Mouse (Mus musculus): ENCODE results near the gene Lin28b. TPM values are rescaled to one million over a fixed set of nuclear protein-coding genes. Genes with fewer than 3 reads are reported as not detected.
"Not testable (repeated sequence)": the region's sequence is repeated elsewhere in the genome, so short reads cannot be mapped to it uniquely, and the experiment has no call there.

The Lin28b gene
- polyA plus RNA-seq, 1 experiment from 2014 or later: 1.2 TPM

GRCm38 (mm10) chr10:45378269-45378668 is 107.9 kb downstream of the Lin28b start:
- no peak overlapping the region for H3K4me3 ChIP-seq (replicated peaks; ENCODE audit: low read length)
- H3K36me3 ChIP-seq (ENCODE audit: control insufficient read depth, insufficient read depth, low read length): no peaks in the 10 kb centered on the region
- no peaks in the 10 kb centered on the region for H3K4me1 ChIP-seq (ENCODE audit: control insufficient read depth, insufficient read depth, low read length)
- no peak overlapping the region for H3K4me2 ChIP-seq (ENCODE audit: low read depth, low read length)
- no peaks in the 10 kb centered on the region for H3K27me3 ChIP-seq (ENCODE audit: control insufficient read depth, insufficient read depth, low read length)
- no peaks in the 10 kb centered on the region for H3K9me3 ChIP-seq (replicated peaks; ENCODE audit: control insufficient read depth, low read length)
- ATAC-seq (ENCODE audit: insufficient read depth, low FRiP score): no peak
- no peak overlapping the region for H3K9ac ChIP-seq (ENCODE audit: low read length)
- WGBS: 82% methylated on average over 3 of the region's 3 CpGs
- H3K27ac ChIP-seq (ENCODE audit: low read length): no peak overlapping the region

DNA sequence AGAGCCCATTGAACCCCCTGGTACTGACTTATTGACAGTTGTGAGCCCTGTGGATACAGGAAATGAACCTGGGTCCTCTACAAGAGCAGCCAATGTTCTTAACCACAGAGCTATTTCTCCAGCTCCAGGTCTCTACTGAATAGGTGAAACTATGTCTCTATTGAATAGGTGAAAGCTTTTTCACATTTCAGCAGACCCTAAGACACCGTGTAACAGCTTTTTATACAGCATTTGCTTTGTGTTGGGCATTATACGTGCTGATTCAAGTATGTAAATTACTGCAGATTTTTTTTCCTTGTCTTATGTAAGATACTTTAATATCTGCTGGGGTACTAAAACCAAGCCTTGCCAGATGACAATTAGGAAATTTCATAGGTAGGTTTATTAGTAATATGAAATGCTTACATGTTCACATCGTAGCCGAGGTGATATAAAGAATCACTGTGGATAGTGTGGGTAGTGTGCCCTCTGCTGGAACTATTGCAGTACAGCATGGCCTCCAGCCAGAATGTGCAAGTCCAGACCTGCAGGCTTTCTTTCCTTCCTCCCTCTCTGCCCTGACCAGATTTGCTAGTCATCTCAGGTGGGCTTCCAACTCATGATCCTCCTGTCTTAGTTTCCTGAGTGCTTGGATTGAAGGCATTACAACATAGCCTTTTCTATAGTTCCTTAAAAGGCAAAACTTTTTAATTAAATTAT is 113.1 kb downstream of the Lin28b start:
- no peaks in the 10 kb centered on the region for H3K9me3 ChIP-seq (replicated peaks; ENCODE audit: control insufficient read depth, low read length)
- H3K4me1 ChIP-seq (ENCODE audit: control insufficient read depth, insufficient read depth, low read length): no peaks in the 10 kb centered on the region
- ATAC-seq (ENCODE audit: insufficient read depth, low FRiP score): peak; percentile 13; the same call in 1 of the 2 replicates
- WGBS: 47% methylated on average over 4 of the region's 4 CpGs
- no peak overlapping the region for H3K27ac ChIP-seq (ENCODE audit: low read length)
- H3K36me3 ChIP-seq (ENCODE audit: control insufficient read depth, insufficient read depth, low read length): no peaks in the 10 kb centered on the region
- no peak overlapping the region for H3K9ac ChIP-seq (ENCODE audit: low read length)
- no peak overlapping the region for H3K4me3 ChIP-seq (replicated peaks; ENCODE audit: low read length)
- H3K4me2 ChIP-seq (ENCODE audit: low read depth, low read length): no peak overlapping the region
- no peaks in the 10 kb centered on the region for H3K27me3 ChIP-seq (ENCODE audit: control insufficient read depth, insufficient read depth, low read length)

- Histone ChIP-seq H3K36me3 (ENCODE audit: control insufficient read depth, insufficient read depth, low read length) (no peaks in the 10 kb centered on the region), H3K4me1 (ENCODE audit: control insufficient read depth, insufficient read depth, low read length) (no peaks in the 10 kb centered on the region), H3K4me2 (ENCODE audit: low read depth, low read length) (no peak overlapping the region), H3K4me3 (replicated peaks; ENCODE audit: low read length) (no peak overlapping the region), H3K27ac (ENCODE audit: low read length) (no peak overlapping the region), H3K9ac (ENCODE audit: low read length) (no peak overlapping the region), H3K27me3 (ENCODE audit: control insufficient read depth, insufficient read depth, low read length) (no peaks in the 10 kb centered on the region), H3K9me3 (replicated peaks; ENCODE audit: control insufficient read depth, low read length) (no peaks in the 10 kb centered on the region)
- 86% methylated on average over 2 of the region's 2 CpGs for WGBS
- no peak for ATAC-seq (ENCODE audit: insufficient read depth, low FRiP score)
Measured at GRCm38 (mm10) chr10:45370545-45370944, 115.7 kb downstream of the Lin28b start.

DNA sequence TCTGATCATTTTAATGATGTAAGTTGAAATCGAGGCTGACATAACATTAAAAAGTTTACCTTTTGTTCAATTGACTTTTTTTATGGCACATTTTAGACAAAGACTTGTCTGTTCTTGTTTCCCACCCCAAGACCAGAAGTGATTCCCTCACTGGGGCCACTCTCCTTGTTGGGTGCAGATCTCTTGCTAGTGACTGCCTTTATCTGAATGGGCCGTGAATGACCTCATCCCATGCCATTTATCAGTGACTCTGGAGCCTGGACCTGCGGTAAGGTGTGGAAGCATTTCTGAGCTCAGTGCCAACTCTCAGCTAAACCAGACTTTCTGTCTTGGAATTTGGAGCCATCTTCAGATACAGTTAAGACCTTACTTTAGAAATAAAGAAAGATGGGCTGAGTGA is 116.6 kb downstream of the Lin28b start:
- Histone ChIP-seq H3K9ac (ENCODE audit: low read length) (no peak overlapping the region), H3K4me3 (replicated peaks; ENCODE audit: low read length) (no peak overlapping the region), H3K27me3 (ENCODE audit: control insufficient read depth, insufficient read depth, low read length) (no peaks in the 10 kb centered on the region), H3K4me1 (ENCODE audit: control insufficient read depth, insufficient read depth, low read length) (no peaks in the 10 kb centered on the region), H3K27ac (ENCODE audit: low read length) (no peak overlapping the region), H3K36me3 (ENCODE audit: control insufficient read depth, insufficient read depth, low read length) (no peaks in the 10 kb centered on the region), H3K4me2 (ENCODE audit: low read depth, low read length) (no peak overlapping the region), H3K9me3 (replicated peaks; ENCODE audit: control insufficient read depth, low read length) (no peaks in the 10 kb centered on the region)
- ATAC-seq (ENCODE audit: insufficient read depth, low FRiP score): no peak
- WGBS: 61% methylated on average over 3 of the region's 3 CpGs

GRCm38 (mm10) chr10:45366987-45367705 is 119.0 kb downstream of the Lin28b start:
- no peaks in the 10 kb centered on the region for H3K27me3 ChIP-seq (ENCODE audit: control insufficient read depth, insufficient read depth, low read length)
- H3K9ac ChIP-seq (ENCODE audit: low read length): no peak overlapping the region
- no peak overlapping the region for H3K27ac ChIP-seq (ENCODE audit: low read length)
- ATAC-seq (ENCODE audit: insufficient read depth, low FRiP score): no peak
- no peaks in the 10 kb centered on the region for H3K9me3 ChIP-seq (replicated peaks; ENCODE audit: control insufficient read depth, low read length)
- H3K4me2 ChIP-seq (ENCODE audit: low read depth, low read length): no peak overlapping the region
- no peak overlapping the region for H3K4me3 ChIP-seq (replicated peaks; ENCODE audit: low read length)
- WGBS: 77% methylated on average over 17 of the region's 17 CpGs
- H3K4me1 ChIP-seq (ENCODE audit: control insufficient read depth, insufficient read depth, low read length): no peaks in the 10 kb centered on the region
- H3K36me3 ChIP-seq (ENCODE audit: control insufficient read depth, insufficient read depth, low read length): no peaks in the 10 kb centered on the region

- no peaks in the 10 kb centered on the region for H3K9me3 ChIP-seq (replicated peaks; ENCODE audit: control insufficient read depth, low read length)
- no peak for ATAC-seq (ENCODE audit: insufficient read depth, low FRiP score)
- 33% methylated on average over 5 of the region's 5 CpGs for WGBS
Measured at GRCm38 (mm10) chr10:45363396-45363795, 122.8 kb downstream of the Lin28b start.

GRCm38 (mm10) chr10:45356091-45356490 is 130.1 kb downstream of the Lin28b start:
- Histone ChIP-seq H3K4me3 (replicated peaks; ENCODE audit: low read length) (no peak overlapping the region), H3K9ac (ENCODE audit: low read length) (no peak overlapping the region), H3K36me3 (ENCODE audit: control insufficient read depth, insufficient read depth, low read length) (no peaks in the 10 kb centered on the region), H3K27ac (ENCODE audit: low read length) (no peak overlapping the region), H3K27me3 (ENCODE audit: control insufficient read depth, insufficient read depth, low read length) (no peaks in the 10 kb centered on the region), H3K9me3 (replicated peaks; ENCODE audit: control insufficient read depth, low read length) (no peaks in the 10 kb centered on the region), H3K4me2 (ENCODE audit: low read depth, low read length) (no peak overlapping the region), H3K4me1 (ENCODE audit: control insufficient read depth, insufficient read depth, low read length) (no peaks in the 10 kb centered on the region)
- ATAC-seq (ENCODE audit: insufficient read depth, low FRiP score): no peak
- WGBS: 88% methylated on average over 6 of the region's 6 CpGs

More at GRCm38 (mm10) chr10:45363396-45363795, 122.8 kb downstream of the Lin28b start:
- Histone ChIP-seq H3K9ac (ENCODE audit: low read length) (no peak overlapping the region), H3K4me3 (replicated peaks; ENCODE audit: low read length) (no peak overlapping the region), H3K4me1 (ENCODE audit: control insufficient read depth, insufficient read depth, low read length) (no peaks in the 10 kb centered on the region), H3K27ac (ENCODE audit: low read length) (no peak overlapping the region), H3K4me2 (ENCODE audit: low read depth, low read length) (no peak overlapping the region), H3K27me3 (ENCODE audit: control insufficient read depth, insufficient read depth, low read length) (no peaks in the 10 kb centered on the region), H3K36me3 (ENCODE audit: control insufficient read depth, insufficient read depth, low read length) (no peaks in the 10 kb centered on the region)

GRCm38 (mm10) chr10:45348143-45348542 is 138.1 kb downstream of the Lin28b start:
- H3K9me3 ChIP-seq (replicated peaks; ENCODE audit: control insufficient read depth, low read length); ATAC-seq (ENCODE audit: insufficient read depth, low FRiP score): not testable (repeated sequence)
- WGBS: 89% methylated on average over 3 of the region's 3 CpGs

GRCm38 (mm10) chr10:45345217-45345616 is 141.0 kb downstream of the Lin28b start:
- no peak for ATAC-seq (ENCODE audit: insufficient read depth, low FRiP score)
- H3K9ac ChIP-seq (ENCODE audit: low read length): no peak overlapping the region
- H3K4me1 ChIP-seq (ENCODE audit: control insufficient read depth, insufficient read depth, low read length): no peaks in the 10 kb centered on the region
- H3K27me3 ChIP-seq (ENCODE audit: control insufficient read depth, insufficient read depth, low read length): no peaks in the 10 kb centered on the region
- H3K4me3 ChIP-seq (replicated peaks; ENCODE audit: low read length): no peak overlapping the region
- no peak overlapping the region for H3K27ac ChIP-seq (ENCODE audit: low read length)
- no peaks in the 10 kb centered on the region for H3K9me3 ChIP-seq (replicated peaks; ENCODE audit: control insufficient read depth, low read length)
- 81% methylated on average over 9 of the region's 9 CpGs for WGBS
- H3K4me2 ChIP-seq (ENCODE audit: low read depth, low read length): no peak overlapping the region
- no peaks in the 10 kb centered on the region for H3K36me3 ChIP-seq (ENCODE audit: control insufficient read depth, insufficient read depth, low read length)

More at GRCm38 (mm10) chr10:45348143-45348542, 138.1 kb downstream of the Lin28b start:
- not testable (repeated sequence) for H3K9ac ChIP-seq (ENCODE audit: low read length); H3K27me3 ChIP-seq (ENCODE audit: control insufficient read depth, insufficient read depth, low read length); H3K4me1 ChIP-seq (ENCODE audit: control insufficient read depth, insufficient read depth, low read length); H3K4me2 ChIP-seq (ENCODE audit: low read depth, low read length); H3K36me3 ChIP-seq (ENCODE audit: control insufficient read depth, insufficient read depth, low read length); H3K27ac ChIP-seq (ENCODE audit: low read length); H3K4me3 ChIP-seq (replicated peaks; ENCODE audit: low read length)
